Mouse (Mus musculus) liver, postnatal 0 days (tissue): ENCODE data around the gene Pheta2.

Experiments
- CTCF ChIP-seq: sonication (generic); IDR thresholded peaks from 2 replicates; pipeline ENCODE4 v1.5.1; 2016; ENCODE audit warnings: antibody characterized with exemption, low read depth
- EP300 ChIP-seq: IDR thresholded peaks from 2 replicates; pipeline ENCODE4 v1.6.1; 2016; ENCODE audit warnings: antibody characterized with exemption, low read depth, mild to moderate bottlenecking

DNA sequence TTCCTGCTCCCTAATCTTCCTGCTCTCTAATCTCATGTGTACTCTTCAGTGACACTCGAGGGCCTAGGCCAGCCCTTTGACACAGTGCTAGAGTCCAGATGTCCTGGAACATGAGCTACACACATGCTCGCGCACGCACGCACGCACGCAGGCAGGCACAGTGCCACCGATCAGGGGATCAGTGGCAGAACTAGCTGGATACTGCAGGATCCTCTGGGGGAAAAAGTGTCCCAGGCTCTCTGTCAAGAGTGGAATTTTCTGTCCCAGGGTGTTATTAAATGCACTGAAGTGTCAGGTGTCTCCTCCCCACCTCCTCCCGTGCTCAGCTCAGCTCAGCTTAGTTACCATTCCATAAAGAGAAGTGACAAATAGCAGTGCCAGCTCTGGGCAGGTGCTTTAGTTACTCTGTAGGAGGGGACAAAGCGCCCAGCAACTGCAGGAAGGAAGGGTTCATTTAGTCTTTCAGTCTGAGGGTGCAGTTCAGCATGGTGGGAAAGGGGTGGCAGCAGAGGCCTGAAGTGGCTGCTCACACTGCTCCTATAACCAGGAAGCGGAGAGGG lies 22.8 kb downstream of the Pheta2 start:
- TF ChIP-seq CTCF (peak; percentile 61), EP300 (peak; percentile 72)
